13 mouse cellular contexts compared by ENCODE assay signal in genomic region chr5:38240727-38241472, GRCm38 (mm10). TPM values are rescaled to one million over a fixed set of nuclear protein-coding genes. Genes with fewer than 3 reads are reported as not detected.
A peak's percentile ranks its signal among the peaks of the same experiment; 100 is the strongest.
DNase-seq lines count a peak whose midpoint lies in the region; ATAC-seq and TF ChIP-seq lines count a peak whose summit lies in the region.
"Had no signal": no experiment of that assay in that cellular context is flagged by ENCODE, and none has a peak within 500 bp of the region (broad histone marks: within the 10 kb centered on the region; RNA-seq: fewer than 3 reads in every experiment).

No protein-coding gene starts in this region.

- 24% methylated on average over 5 of the region's 5 CpGs for WGBS in hindbrain, embryonic 10.5 days
- 20% methylated on average over 5 of the region's 5 CpGs for WGBS in hindbrain, postnatal 0 days
- WGBS in embryonic facial prominence, embryonic 15.5 days, result 21% methylated on average over 5 of the region's 5 CpGs
- WGBS in midbrain, embryonic 13.5 days, result 35% methylated on average over 5 of the region's 5 CpGs

- no peak overlapping the region for H3K4me3 ChIP-seq in hindbrain, embryonic 10.5 days
- H3K4me3 ChIP-seq in hindbrain, postnatal 0 days (ENCODE audit: low read length), result no peak overlapping the region
- no peak overlapping the region for H3K4me3 ChIP-seq in embryonic facial prominence, embryonic 15.5 days (replicated peaks)
- H3K4me3 ChIP-seq in midbrain, embryonic 13.5 days (replicated peaks), result no peak overlapping the region

- peak; percentile 52 for DNase-seq in hindbrain, embryonic 10.5 days (ENCODE audit: low spot score)
- no peak for DNase-seq in hindbrain, postnatal 0 days (ENCODE audit: low spot score)
- DNase-seq in NIH3T3 (ENCODE audit: low read depth), result peak; percentile 17
- DNase-seq in right cerebral cortex, postnatal 36 days (ENCODE audit: low spot score in 2 of 2), result no peak
- no peak for DNase-seq in right cerebral cortex, postnatal 4 days
- no peak for DNase-seq in left cerebral cortex, postnatal 36 days (ENCODE audit: low spot score in 2 of 2)
- DNase-seq: cerebellum, adult 2 months; right cerebral cortex, postnatal 14 days had no signal

- H3K9ac ChIP-seq in hindbrain, postnatal 0 days (replicated peaks; ENCODE audit: low read length), result no peak overlapping the region
- no peak overlapping the region for H3K9ac ChIP-seq in embryonic facial prominence, embryonic 15.5 days
- no peak overlapping the region for H3K9ac ChIP-seq in midbrain, embryonic 13.5 days (replicated peaks)

- no peaks in the 10 kb centered on the region; the same call in 1 of the 2 replicates for H3K9me3 ChIP-seq in hindbrain, embryonic 10.5 days
- H3K9me3 ChIP-seq in hindbrain, postnatal 0 days (ENCODE audit: low read length), result no peaks in the 10 kb centered on the region
- H3K9me3 ChIP-seq in embryonic facial prominence, embryonic 15.5 days (replicated peaks), result no peaks in the 10 kb centered on the region
- H3K9me3 ChIP-seq in midbrain, embryonic 13.5 days, result no peaks in the 10 kb centered on the region

- no peak overlapping the region for H3K4me2 ChIP-seq in hindbrain, postnatal 0 days (ENCODE audit: low read depth, low read length)
- H3K4me2 ChIP-seq in embryonic facial prominence, embryonic 15.5 days (replicated peaks), result no peak overlapping the region
- H3K4me2 ChIP-seq in midbrain, embryonic 13.5 days (replicated peaks), result no peak overlapping the region

- peaks cover 76% of the 10 kb centered on the region for H3K27me3 ChIP-seq in hindbrain, embryonic 10.5 days (ENCODE audit: insufficient read depth, poor library complexity, severe bottlenecking)
- no peaks in the 10 kb centered on the region for H3K27me3 ChIP-seq in hindbrain, postnatal 0 days (ENCODE audit: insufficient read depth, low read length)
- H3K27me3 ChIP-seq in embryonic facial prominence, embryonic 15.5 days, result no peaks in the 10 kb centered on the region
- peaks cover 21% of the 10 kb centered on the region for H3K27me3 ChIP-seq in midbrain, embryonic 13.5 days

- H3K4me1 ChIP-seq in hindbrain, embryonic 10.5 days (replicated peaks), result peaks cover 17% of the 10 kb centered on the region
- no peaks in the 10 kb centered on the region for H3K4me1 ChIP-seq in hindbrain, postnatal 0 days (ENCODE audit: insufficient read depth, low read length)
- H3K4me1 ChIP-seq in embryonic facial prominence, embryonic 15.5 days, result no peaks in the 10 kb centered on the region
- H3K4me1 ChIP-seq in midbrain, embryonic 13.5 days (replicated peaks), result peaks cover 7% of the 10 kb centered on the region

- H3K27ac ChIP-seq in hindbrain, embryonic 10.5 days, result peak overlapping the region; percentile 74
- H3K27ac ChIP-seq in hindbrain, postnatal 0 days, result no peak overlapping the region
- no peak overlapping the region for H3K27ac ChIP-seq in embryonic facial prominence, embryonic 15.5 days (replicated peaks)
- no peak overlapping the region for H3K27ac ChIP-seq in midbrain, embryonic 13.5 days
- H3K27ac ChIP-seq: macrophage had no signal

- intact Hi-C loops in left cerebral cortex, postnatal 36 days (cut with DNase I), result no loop called here

- no peak for TF ChIP-seq CTCF in hindbrain, postnatal 0 days (IDR thresholded peaks at IDR 0.05; ENCODE audit: low read depth)

- ATAC-seq in hindbrain, postnatal 0 days, result no peak
- ATAC-seq in embryonic facial prominence, embryonic 15.5 days (ENCODE audit: insufficient number of reproducible peaks, low FRiP score, low TSS enrichment, low read depth), result 0 out of 2 replicates have a peak, but pooled peaks have one; percentile 34
- ATAC-seq in midbrain, embryonic 13.5 days, result peak; percentile 79

- H3K36me3 ChIP-seq in hindbrain, embryonic 10.5 days, result peaks cover 12% of the 10 kb centered on the region
- no peaks in the 10 kb centered on the region for H3K36me3 ChIP-seq in hindbrain, postnatal 0 days (ENCODE audit: insufficient read depth, low read length)
- peaks cover 5% of the 10 kb centered on the region; the same call in 1 of the 2 replicates for H3K36me3 ChIP-seq in embryonic facial prominence, embryonic 15.5 days
- no peaks in the 10 kb centered on the region for H3K36me3 ChIP-seq in midbrain, embryonic 13.5 days

RNA-seq across cellular contexts. Expression of gene Tmem128, which starts 19.1 kb away (rescaled TPM):
- polyA plus RNA-seq in hindbrain, embryonic 10.5 days (2016; fragmentation: Nextera tagmentation; extraction: Ambion mirVana), result 81.7 and 93.4 TPM in 2 replicates
- total RNA-seq in hindbrain, postnatal 0 days (2014; rRNA removed), result 78.4 and 105 TPM in 2 replicates
- polyA plus RNA-seq in hindbrain, postnatal 0 days (2015; fragmentation: Nextera tagmentation; extraction: Ambion mirVana), result 108 and 114 TPM in 2 replicates
- polyA plus RNA-seq in embryonic facial prominence, embryonic 15.5 days (2015; fragmentation: Nextera tagmentation; extraction: Ambion mirVana), result 62.8 and 67.8 TPM in 2 replicates
- 105 and 116 TPM in 2 replicates for polyA plus RNA-seq in midbrain, embryonic 13.5 days (2015; fragmentation: Nextera tagmentation; extraction: Ambion mirVana)
- total RNA-seq in left cerebral cortex, postnatal 36 days (2021), result 10 to 100 TPM; 31.6 to 35.4 TPM

RNA-seq across cellular contexts. Expression of gene Lyar, which starts 20.6 kb away (rescaled TPM):
- polyA plus RNA-seq in hindbrain, embryonic 10.5 days (2016; fragmentation: Nextera tagmentation; extraction: Ambion mirVana), result 101 and 148 TPM in 2 replicates
- 1.3 and 11.4 TPM in 2 replicates for total RNA-seq in hindbrain, postnatal 0 days (2014; rRNA removed)
- polyA plus RNA-seq in hindbrain, postnatal 0 days (2015; fragmentation: Nextera tagmentation; extraction: Ambion mirVana), result 45.9 and 49.3 TPM in 2 replicates
- polyA plus RNA-seq in embryonic facial prominence, embryonic 15.5 days (2015; fragmentation: Nextera tagmentation; extraction: Ambion mirVana), result 81.4 and 86.1 TPM in 2 replicates
- polyA plus RNA-seq in midbrain, embryonic 13.5 days (2015; fragmentation: Nextera tagmentation; extraction: Ambion mirVana), result 66.9 and 76.9 TPM in 2 replicates
- 10 to 100 TPM in 1 of 2 experiments, 1 to 10 TPM in 1; 9.6 to 11.4 TPM for total RNA-seq in left cerebral cortex, postnatal 36 days (2021)

RNA-seq across cellular contexts. Expression of gene Zbtb49, which starts 20.6 kb away (rescaled TPM):
- polyA plus RNA-seq in hindbrain, embryonic 10.5 days (2016; fragmentation: Nextera tagmentation; extraction: Ambion mirVana), result 16.4 and 19.4 TPM in 2 replicates
- 24.1 and 25.2 TPM in 2 replicates for total RNA-seq in hindbrain, postnatal 0 days (2014; rRNA removed)
- 13.8 and 14.7 TPM in 2 replicates for polyA plus RNA-seq in hindbrain, postnatal 0 days (2015; fragmentation: Nextera tagmentation; extraction: Ambion mirVana)
- 12.9 and 15.3 TPM in 2 replicates for polyA plus RNA-seq in embryonic facial prominence, embryonic 15.5 days (2015; fragmentation: Nextera tagmentation; extraction: Ambion mirVana)
- 26.2 and 26.4 TPM in 2 replicates for polyA plus RNA-seq in midbrain, embryonic 13.5 days (2015; fragmentation: Nextera tagmentation; extraction: Ambion mirVana)
- total RNA-seq in left cerebral cortex, postnatal 36 days (2021), result 10 to 100 TPM; 15.5 to 21.4 TPM

RNA-seq across cellular contexts. Expression of gene Otop1, which starts 34.9 kb away (rescaled TPM):
- 0.06 and 0.07 TPM in 2 replicates for polyA plus RNA-seq in hindbrain, embryonic 10.5 days (2016; fragmentation: Nextera tagmentation; extraction: Ambion mirVana)
- total RNA-seq in hindbrain, postnatal 0 days (2014; rRNA removed), result 0.10 TPM in 1 of 2 replicates, not detected in the other
- polyA plus RNA-seq in hindbrain, postnatal 0 days (2015; fragmentation: Nextera tagmentation; extraction: Ambion mirVana), result 0.10 TPM in 1 of 2 replicates, not detected in the other
- polyA plus RNA-seq in embryonic facial prominence, embryonic 15.5 days (2015; fragmentation: Nextera tagmentation; extraction: Ambion mirVana), result not detected in 2 replicates
- not detected in 2 replicates for polyA plus RNA-seq in midbrain, embryonic 13.5 days (2015; fragmentation: Nextera tagmentation; extraction: Ambion mirVana)
- not detected for total RNA-seq in left cerebral cortex, postnatal 36 days (2021)
- total RNA-seq: liver, adult 2 months had no signal
- polyA plus RNA-seq: heart, postnatal 0 days; liver, adult 2 months; macrophage had no signal

Comparison
In these comparisons a context has a peak if more than half of its experiments do, and no peak if none do; other contexts are left out.
1. DNase-seq: peak in hindbrain, embryonic 10.5 days (single experiment) and NIH3T3 (single experiment); none in hindbrain, postnatal 0 days (single experiment), right cerebral cortex, postnatal 36 days (0 of 2), right cerebral cortex, postnatal 4 days (single experiment) and left cerebral cortex, postnatal 36 days (0 of 2).